Mouse (Mus musculus) c-Kit-positive CD71-positive TER-119-positive erythroid progenitor cells, embryonic 14.5 days (primary cell): ENCODE measurements around the gene Cbln3.

ENCODE experiments used
- DNase-seq: peaks from one replicate; pipeline ENCODE4 v3.0.0-alpha.2; 2013; ENCODE audit warnings: low spot score

The Cbln3 gene

DNA sequence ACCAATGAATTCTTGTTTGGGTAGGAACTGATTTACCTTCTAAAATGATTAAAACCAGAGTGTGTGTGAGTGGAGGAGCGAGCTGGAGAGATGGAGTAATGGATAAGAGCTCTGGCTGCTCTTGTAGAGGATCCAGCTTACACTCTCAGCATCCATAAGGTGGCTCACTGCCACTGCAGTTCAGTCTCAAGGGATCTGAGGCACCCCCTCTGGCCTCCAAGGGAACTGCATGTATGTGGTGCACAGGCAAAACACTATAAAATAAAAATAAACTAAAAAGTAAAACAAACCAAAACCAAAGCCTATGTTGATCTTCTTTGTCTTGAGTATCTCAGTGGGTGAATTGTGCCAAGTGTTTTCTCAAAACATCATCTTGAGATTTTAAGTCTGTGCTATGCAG lies 4.6 kb downstream of the Cbln3 start:
- DNase-seq: peak; percentile 49

DNA sequence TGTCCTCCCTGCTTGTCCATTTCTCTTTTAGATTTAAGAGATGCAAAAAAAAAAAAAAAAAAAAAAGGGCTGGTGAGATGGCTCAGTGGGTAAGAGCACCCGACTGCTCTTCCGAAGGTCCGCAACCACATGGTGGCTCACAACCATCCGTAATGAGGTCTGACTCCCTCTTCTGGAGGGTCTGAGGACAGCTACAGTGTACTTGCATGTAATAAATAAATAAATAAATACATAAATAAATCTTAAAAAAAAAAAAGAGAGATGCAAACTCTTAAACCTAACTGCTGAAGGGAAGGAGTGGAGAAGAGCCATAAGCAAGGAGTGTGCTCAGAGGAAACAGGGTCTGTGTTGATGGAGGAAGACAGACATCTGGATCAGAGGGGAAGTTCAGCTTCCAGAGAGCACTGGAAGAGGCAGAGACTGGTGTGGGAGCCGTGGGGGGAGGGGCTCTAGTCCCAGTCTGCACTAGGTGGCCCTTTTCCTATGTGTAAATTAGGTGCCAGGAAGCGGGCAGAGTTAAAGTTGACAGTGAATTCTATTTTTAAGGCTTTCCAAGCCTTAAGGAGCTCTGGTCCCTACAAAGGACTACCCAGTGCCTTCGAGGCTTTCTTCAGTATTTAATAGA lies 5.8 kb downstream of the Cbln3 start:
- no peak for DNase-seq

DNA sequence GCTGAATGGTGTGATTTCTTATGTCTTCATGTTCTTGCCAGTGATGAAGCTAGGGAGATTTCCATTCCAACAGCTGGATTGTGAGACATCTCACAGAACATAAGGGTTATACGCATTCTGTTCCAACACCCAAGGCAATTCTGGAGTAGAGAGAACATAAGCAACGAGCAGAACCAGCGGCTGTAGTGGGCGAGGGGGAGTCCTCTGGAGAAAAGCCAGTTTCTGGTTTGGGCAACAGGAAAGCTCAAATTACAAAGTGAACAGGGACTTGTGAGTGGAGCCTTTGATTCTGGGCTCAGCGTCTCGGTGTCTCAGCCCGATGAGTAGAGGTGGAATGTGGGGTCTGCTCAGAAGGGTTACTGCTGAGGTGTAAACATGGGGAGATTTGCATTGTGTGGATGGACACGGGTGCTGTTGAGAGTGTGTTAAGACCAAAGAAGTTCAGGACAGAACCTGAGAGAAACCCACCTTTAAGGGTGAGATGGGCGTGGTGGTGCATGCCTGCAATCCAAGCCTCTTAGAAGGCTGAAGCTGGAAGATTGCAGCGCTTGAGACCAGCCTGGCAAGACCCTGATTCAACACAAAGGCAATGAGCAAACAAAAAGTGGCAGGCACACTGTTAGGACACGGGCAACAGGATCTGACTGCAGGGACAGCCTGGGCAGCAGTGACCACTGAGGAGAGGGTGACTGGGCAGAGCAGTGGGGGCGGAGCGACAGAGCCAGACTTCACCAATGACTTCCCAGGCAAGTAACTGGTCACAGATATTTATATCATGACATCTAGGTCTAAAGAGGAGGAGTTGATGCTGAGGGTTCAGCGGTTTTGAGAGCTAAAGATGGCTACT lies 6.5 kb downstream of the Cbln3 start:
- DNase-seq: no peak

DNA sequence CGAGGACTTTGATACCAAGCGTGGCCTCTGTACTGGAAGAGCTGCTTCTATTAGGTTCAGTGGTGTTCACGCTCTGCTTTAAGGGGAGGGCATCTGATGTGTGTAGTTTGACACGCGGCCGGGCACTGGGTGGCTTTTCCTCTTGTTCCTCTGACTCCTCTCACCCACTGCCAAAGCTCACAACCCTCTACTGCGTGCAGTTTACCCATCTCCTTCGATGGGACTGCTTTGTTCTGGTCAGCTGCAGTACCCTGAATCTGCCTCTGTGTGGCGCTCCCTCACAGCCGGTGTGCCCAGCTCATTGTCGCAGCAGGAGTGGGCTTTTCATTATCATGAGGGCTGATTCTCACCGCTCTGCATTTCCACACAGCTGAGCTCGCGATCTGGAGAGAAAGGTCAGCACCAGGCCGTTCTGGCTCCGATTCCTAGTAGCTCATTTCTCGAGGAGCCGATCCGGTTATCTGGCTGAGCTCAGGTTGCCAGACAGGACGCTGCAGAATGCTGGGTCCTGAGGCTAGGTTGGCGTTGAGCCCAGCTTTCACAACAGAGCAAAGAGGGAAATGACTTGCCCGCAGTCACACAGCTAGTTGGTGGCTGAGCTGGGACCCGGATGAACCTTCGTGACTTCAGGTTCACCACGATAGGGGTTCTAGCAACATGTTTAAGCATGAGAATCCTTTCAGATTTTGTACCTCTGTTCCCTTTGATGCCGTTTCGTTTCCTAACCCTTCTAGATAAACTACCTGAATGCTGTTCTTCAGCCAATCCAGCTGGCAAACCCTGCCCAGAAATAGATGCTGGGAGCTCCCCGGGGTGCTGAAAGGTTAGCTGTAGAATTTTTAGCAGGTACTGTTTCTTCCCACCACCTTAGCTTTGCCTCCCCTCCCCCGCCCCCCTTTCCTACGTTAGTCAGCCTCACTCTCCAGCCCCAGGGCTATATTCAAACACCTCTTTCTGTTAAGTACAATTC lies 10.2 kb downstream of the Cbln3 start:
- DNase-seq: peak; percentile 55

DNA sequence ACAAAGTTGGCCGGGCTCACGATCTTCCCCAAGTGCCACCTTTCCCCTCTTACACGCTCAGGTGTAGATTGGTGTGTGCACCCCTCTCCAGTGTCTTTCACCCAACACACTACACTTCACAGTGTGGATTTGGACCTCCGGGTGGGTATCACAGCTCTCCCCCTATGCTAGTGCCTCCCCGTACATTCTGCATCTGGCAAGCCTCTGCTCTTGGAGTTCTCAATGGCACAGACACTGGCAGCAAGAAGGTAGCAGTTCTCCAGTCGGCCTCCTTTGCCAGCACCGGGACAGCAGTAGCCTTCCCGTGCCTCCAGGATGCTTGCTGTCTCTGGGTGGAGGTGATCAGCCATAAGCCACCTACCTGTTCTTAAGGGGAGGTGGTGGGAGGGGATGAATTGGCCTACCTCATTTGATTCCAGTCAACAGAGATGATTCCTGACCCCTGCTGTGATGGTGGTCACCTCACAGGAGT lies 10.9 kb downstream of the Cbln3 start:
- DNase-seq: no peak

DNA sequence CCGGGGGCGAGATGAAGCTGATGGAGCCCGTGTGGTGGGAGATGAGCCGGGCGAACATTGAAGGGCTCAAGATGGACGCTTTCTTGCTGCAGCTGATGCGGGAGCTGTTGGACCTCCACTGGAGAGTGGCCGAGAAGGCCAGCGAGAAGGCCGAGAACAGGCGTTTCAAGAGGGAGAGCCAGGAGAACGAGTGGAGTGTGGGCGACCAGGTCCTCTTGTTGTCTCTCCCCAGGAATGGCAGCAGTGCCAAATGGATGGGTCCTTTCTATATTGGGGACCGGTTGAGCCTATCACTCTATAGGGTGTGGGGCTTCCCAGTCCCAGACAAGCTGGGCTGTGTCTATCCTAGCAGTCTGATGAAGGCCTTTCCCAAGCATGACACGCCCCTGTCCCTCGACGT lies 11.6 kb downstream of the Cbln3 start:
- no peak for DNase-seq

- no peak for DNase-seq
Observed at GRCm38 (mm10) chr14:55872039-55872438, 12.2 kb downstream of the Cbln3 start.

GRCm38 (mm10) chr14:55869538-55869937 lies 14.7 kb downstream of the Cbln3 start:
- DNase-seq: no peak

- DNase-seq: no peak
Observed at GRCm38 (mm10) chr14:55868230-55869026, 15.8 kb downstream of the Cbln3 start.

- no peak for DNase-seq
Observed at GRCm38 (mm10) chr14:55866962-55867361, 17.2 kb downstream of the Cbln3 start.

- peak; percentile 63 for DNase-seq
Observed at GRCm38 (mm10) chr14:55863773-55864172, 20.4 kb downstream of the Cbln3 start.

GRCm38 (mm10) chr14:55862970-55863369 lies 21.2 kb downstream of the Cbln3 start:
- no peak for DNase-seq

DNA sequence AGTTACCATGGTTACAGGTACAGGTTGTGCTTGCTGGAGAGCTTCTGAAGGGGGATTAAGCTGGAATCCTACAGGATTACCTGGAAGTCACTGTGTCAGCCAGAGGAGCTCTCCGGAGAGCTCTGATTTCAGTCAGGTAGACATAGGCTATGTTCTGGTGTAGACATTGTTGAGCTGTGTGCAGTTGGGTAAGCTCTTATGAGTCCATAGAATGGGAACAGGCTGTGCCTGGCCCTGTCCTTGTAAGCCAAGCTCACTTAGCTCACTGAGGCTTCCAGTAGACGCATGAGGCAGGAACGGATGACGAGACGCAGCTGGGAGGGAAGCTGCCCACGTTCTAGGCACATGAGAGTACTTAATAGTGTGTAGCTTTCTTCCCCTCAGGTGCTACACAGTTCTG lies 22.0 kb downstream of the Cbln3 start:
- no peak for DNase-seq

GRCm38 (mm10) chr14:55857588-55857987 lies 26.6 kb downstream of the Cbln3 start:
- DNase-seq: no peak

DNA sequence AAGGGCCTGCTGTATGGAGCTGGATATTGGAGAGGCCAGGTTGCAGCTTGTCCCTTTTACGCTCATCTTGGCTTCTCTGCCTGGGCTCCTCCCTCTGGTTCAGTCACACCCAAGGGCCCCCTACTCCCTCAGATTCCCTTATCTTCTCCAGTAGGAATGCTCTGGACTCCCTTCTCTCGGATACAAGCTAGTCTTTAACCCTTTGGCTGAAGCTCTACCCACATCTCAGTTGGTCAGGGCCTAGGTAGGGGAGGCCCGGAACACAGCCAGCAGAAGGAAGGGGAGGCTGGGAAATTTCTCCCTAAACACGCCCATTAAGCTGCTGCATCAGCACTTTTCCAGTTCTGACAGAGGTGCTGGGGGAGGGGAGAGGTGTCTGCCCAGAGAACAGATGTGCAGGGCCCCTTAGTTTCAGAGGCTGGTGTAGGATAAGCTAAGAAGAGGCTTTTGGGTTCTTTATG lies 29.1 kb downstream of the Cbln3 start:
- DNase-seq: no peak

- no peak for DNase-seq
Observed at GRCm38 (mm10) chr14:55854406-55855100, 29.6 kb downstream of the Cbln3 start.

GRCm38 (mm10) chr14:55853621-55854285 lies 30.4 kb downstream of the Cbln3 start, which contains the start of gene Nynrin:
Nynrin (plus strand) TSS chr14:55854010.
- no peak for DNase-seq

DNA sequence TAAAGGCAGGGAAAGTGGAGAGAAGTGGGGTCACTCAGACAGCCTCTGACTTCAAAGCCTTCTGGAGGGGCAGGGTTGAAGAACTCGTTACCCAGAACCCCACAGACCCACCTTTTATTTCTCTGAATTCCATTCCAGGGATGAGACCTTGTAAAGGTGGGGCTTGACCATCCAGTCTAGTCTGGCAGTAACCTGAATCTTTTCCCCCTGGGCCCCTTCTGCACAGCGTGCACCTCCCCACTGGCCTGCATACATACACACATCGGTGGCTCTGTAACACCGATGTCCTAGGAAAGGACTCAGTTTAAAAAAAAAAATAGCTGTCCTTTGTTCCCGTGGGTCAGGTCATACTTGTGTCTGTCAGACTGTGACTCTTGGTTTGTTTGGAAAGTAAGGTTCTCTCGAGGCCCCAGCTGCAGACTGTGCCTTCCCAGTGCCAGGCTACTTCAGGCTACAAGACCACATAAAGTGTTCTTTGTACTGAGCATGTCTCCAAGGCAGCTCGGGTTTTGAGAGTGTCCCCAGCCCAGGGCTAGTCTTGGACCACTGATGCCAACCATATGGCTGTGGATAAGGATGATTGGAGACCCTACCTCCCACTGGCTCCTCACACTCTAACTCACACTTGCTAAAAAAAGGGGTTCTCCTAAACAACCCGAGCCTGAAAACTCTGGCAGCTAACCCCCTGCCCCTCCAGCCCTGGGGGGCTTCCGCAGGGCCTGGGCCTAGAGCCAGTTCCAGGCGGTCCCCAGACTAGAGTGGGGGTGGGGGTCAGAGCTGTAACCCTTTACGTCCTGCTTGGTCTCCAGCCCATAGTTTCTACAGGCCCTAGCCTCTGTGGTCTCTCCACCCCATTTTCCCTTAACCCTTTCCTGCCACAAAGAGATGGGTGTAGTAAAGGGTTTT lies 31.3 kb downstream of the Cbln3 start:
- DNase-seq: no peak

DNA sequence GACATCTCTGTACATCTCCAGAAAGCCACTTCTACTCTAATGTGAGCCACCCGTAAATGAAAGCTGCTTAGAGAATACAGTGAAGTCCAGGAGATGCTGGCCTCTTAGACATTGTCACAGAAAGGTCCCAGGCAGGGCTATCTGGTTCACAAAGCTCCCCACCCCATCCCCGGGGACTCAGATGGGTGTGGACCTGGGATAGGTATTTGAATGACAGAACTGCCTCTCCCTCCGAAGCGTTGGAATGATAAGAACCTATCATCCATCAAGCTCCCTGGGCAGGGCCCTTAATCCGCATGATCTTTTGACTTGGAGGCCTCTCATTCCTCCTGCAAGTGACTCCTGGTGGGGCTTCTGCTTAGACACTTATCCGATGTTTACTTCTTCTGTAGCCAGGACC lies 33.3 kb downstream of the Cbln3 start:
- no peak for DNase-seq
